Mouse (Mus musculus) 3134 (cell line): ENCODE results near the gene Lpo.

Source experiments
- DNase-seq: peaks from one replicate; pipeline ENCODE4 v3.0.0-alpha.2; 2011; ENCODE audit warnings: low spot score; ENCODE audit not compliant: insufficient read length; ENCODE audit errors: extremely low read depth

Gene Lpo

DNA sequence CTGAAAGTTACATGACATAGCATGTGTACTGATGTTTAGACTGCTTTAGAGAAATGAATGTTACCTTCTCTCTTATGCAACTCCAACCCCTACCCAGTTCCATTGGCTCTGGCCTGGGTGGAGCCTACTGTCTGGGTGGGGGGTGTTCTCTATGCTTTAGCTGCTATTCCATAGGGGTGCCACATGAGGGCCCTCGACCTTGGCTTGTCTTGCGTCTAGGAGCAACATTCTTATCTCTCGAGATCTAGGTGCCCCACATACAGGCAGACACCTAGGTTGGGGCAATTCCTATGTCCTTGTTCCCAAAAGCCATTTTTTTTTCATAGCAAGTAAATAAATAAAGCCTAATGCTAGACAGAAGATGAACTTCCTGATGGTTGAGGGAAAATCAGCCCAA lies 68.5 kb downstream of the Lpo start:
- no peak for DNase-seq

DNA sequence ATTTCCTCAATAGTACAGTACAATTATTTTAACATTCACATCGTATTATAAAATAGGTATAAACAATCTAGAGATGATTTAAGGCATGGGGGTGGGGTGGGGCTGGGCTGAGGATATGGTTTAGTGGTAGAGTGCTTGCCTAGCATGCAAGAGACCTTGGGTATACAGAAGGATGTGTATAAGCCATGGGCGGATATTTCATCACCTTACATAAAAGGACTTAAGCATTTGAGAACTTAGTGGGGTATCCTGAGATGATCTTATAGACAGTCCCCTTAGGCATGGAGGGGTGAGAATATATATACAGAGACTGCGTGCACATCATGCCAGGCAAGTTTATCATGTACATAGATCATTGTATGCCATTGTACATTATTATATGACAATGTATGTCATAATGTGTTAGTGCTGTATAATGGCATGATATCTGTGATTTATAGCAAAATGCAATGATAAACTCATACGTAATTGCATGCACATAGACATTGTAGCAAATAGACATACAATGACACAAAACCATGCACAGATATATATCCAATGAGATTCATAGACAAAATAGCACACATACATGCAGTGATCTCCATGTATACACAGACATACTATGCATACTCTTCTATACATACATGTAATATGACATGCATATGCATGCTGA lies 69.0 kb downstream of the Lpo start:
- no peak for DNase-seq

DNA sequence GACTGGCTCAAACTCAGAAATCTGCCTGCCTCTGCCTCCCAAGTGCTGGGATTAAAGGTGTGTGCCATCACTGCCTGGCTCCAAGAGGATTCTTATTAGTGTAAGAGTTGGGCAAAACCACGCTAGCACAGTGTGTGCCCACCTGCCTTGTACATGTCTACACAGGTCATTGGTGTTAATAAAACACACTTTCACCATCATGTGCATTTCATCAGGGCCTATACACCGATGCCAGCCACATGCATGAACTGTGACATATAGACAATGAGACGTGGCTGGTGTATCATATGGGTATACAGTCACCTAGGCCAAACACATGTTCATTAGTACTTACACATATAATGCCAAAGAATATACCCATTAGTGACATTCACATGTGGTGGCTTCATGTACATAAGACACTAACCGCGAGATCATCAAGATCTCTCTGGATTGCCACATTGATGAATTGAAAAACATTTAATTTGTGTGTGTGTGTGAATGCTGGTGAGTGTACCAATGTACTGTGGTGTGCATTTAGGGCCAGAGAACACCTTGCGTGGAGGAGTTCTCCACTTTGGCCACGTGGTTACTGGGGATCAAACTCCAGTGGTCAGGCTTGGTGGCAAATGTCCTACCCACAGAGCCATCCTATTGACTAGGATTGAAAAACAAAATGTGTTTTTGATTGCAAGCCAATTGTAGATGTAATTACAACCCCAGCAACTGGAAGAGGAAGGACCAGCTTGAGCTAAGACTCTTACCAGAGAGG lies 69.8 kb downstream of the Lpo start:
- DNase-seq, result no peak

DNA sequence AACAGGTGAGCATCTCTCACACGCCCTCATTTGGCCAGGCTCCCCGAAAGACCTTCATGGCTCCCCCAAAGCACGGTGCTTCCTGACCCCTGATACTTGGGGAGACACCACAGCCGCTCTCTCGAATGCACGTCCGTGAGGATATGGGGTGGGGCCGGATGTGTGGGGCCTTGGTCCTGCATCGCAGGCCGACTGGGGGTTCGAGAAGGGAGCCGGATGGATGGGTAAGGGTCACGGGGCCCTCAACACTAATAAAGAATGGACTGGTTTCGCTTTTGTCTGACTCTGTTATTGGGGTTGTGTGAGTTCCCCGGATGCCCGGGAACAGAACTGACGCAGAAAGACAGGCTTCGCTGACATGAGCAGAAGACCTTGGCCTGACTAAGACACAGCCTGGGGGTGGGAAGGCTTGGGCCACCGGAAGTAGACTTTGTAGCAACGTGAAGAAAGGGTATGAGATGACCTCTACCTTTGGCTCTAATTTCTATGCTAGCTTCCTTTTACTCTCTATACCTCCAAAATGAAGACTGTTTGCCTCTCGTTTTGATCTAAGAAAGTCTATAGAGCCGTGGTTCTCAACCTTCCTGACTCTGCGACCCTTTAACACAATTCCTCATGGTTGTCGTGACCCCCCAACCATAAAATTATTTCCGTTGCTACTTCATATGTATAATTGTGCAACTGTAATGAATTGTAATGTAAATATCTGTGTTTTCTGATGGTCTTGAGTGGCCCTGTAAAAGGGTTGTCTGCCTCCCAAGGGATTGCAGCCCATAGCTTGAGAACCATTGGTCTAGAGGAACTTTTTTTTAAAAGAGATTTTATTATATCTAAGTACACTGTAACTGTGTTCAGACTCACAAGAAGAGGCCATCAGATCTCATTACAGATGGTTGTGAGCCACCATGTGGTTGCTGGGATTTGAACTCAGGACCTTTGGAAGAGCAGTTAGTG lies 70.8 kb downstream of the Lpo start:
- no peak for DNase-seq
